Mouse (Mus musculus) heart, embryonic 16.5 days (tissue): ENCODE results near the gene Olfr764-ps1. TPM values are rescaled to one million over a fixed set of nuclear protein-coding genes. Genes with fewer than 3 reads are reported as not detected.

Experiments
- polyA plus RNA-seq: library from polyadenylated mRNA; unstranded; fragments of >200 nt; fragmentation: Nextera tagmentation; extraction: Ambion mirVana; gene quantifications from 2 replicates; pipeline ENCODE4 v1.2.1, GENCODE M21; 2015

The Olfr764-ps1 gene
- polyA plus RNA-seq, 1 experiment from 2014 or later, result not detected

Other genes starting within 250 kb of the Olfr764-ps1 start
- gene Mmp19, start 249.0 kb downstream of the Olfr764-ps1 start, polyA plus RNA-seq, result 1.3 and 2.4 TPM in 2 replicates
- 40.3 and 42.2 TPM in 2 replicates for gene Dnajc14, start 235.8 kb downstream of the Olfr764-ps1 start, polyA plus RNA-seq
- gene Tmem198b, start 235.5 kb downstream of the Olfr764-ps1 start, polyA plus RNA-seq, result 16.2 and 18.1 TPM in 2 replicates
- 154 and 169 TPM in 2 replicates for gene Sarnp, start 222.6 kb downstream of the Olfr764-ps1 start, polyA plus RNA-seq
- 41.4 and 43.0 TPM in 2 replicates for gene Ormdl2, start 218.3 kb downstream of the Olfr764-ps1 start, polyA plus RNA-seq
- 1.7 and 2.0 TPM in 2 replicates for gene Gdf11, start 148.2 kb downstream of the Olfr764-ps1 start, polyA plus RNA-seq
- 402 and 430 TPM in 2 replicates for gene Cd63, start 138.9 kb downstream of the Olfr764-ps1 start, polyA plus RNA-seq
- gene Rdh5, start 117.0 kb downstream of the Olfr764-ps1 start, polyA plus RNA-seq, result 13.0 and 14.6 TPM in 2 replicates
- 224 and 225 TPM in 2 replicates for gene Bloc1s1, start 115.9 kb downstream of the Olfr764-ps1 start, polyA plus RNA-seq
- 10.3 and 11.9 TPM in 2 replicates for gene Itga7, start 106.1 kb downstream of the Olfr764-ps1 start, polyA plus RNA-seq
- 0.67 TPM in 1 of 2 replicates, not detected in the other for gene Mettl7b, start 78.9 kb downstream of the Olfr764-ps1 start, polyA plus RNA-seq
- gene Olfr9, start 50.5 kb downstream of the Olfr764-ps1 start, polyA plus RNA-seq, result not detected in 2 replicates
- gene Olfr763, start 29.1 kb downstream of the Olfr764-ps1 start, polyA plus RNA-seq, result not detected in 2 replicates
- not detected in 2 replicates for gene Olfr765, start 10.1 kb upstream of the Olfr764-ps1 start, polyA plus RNA-seq
- not detected in 2 replicates for gene Olfr766-ps1, start 29.1 kb upstream of the Olfr764-ps1 start, polyA plus RNA-seq
- gene Olfr767, start 43.0 kb upstream of the Olfr764-ps1 start, polyA plus RNA-seq, result not detected in 2 replicates
- not detected in 2 replicates for gene Olfr768, start 59.5 kb upstream of the Olfr764-ps1 start, polyA plus RNA-seq
- gene Olfr769, start 78.0 kb upstream of the Olfr764-ps1 start, polyA plus RNA-seq, result not detected in 2 replicates
- gene Olfr770, start 99.1 kb upstream of the Olfr764-ps1 start, polyA plus RNA-seq, result not detected in 2 replicates
- gene Olfr771, start 124.9 kb upstream of the Olfr764-ps1 start, polyA plus RNA-seq, result not detected in 2 replicates
- not detected in 2 replicates for gene Olfr772, start 138.0 kb upstream of the Olfr764-ps1 start, polyA plus RNA-seq
- not detected in 2 replicates for gene Olfr773, start 147.5 kb upstream of the Olfr764-ps1 start, polyA plus RNA-seq
- not detected in 2 replicates for gene Olfr774, start 196.3 kb upstream of the Olfr764-ps1 start, polyA plus RNA-seq
- gene Olfr775, start 208.5 kb upstream of the Olfr764-ps1 start, polyA plus RNA-seq, result not detected in 2 replicates
- not detected in 2 replicates for gene Olfr776, start 219.2 kb upstream of the Olfr764-ps1 start, polyA plus RNA-seq
- not detected in 2 replicates for gene Olfr777, start 231.6 kb upstream of the Olfr764-ps1 start, polyA plus RNA-seq